Mouse (Mus musculus) megakaryocyte, embryonic 14.5 days (primary cell): ENCODE measurements at regions not wholly inside any gene's neighbourhood (a gene's known extent, or its start where the extent isn't known, plus 50 kb on each side); places are given as distances from the start of the nearest gene placed in this dataset.

ENCODE experiments used
- FLI1 ChIP-seq: IDR thresholded peaks from 2 replicates; pipeline ENCODE4 v1.6.1; 2012; ENCODE audit warnings: low read length, inconsistent platforms, mixed read lengths
- GATA1 ChIP-seq: IDR thresholded peaks from 3 replicates; pipeline ENCODE4 v1.6.1; 2012; ENCODE audit warnings: mixed read lengths, low read length, inconsistent platforms, borderline replicate concordance

- TF ChIP-seq GATA1, result no peak
- TF ChIP-seq FLI1, result no peak
Observed at GRCm38 (mm10) chr6:50713297-50713696, 59.1 kb upstream of the Npvf start.
